Mouse (Mus musculus) embryonic facial prominence, embryonic 13.5 days (tissue): Measurements from ENCODE around the gene Pih1h3b. TPM values are rescaled to one million over a fixed set of nuclear protein-coding genes. Genes with fewer than 3 reads are reported as not detected.

Experiments used
- ATAC-seq: fragments of 200-750 bp; cut with Nextera tagmentation; 2 replicates; pipeline ENCODE4 v1.8.0; 2017; ENCODE audit warnings: low read depth; ENCODE audit not compliant: insufficient number of reproducible peaks, insufficient read depth, low FRiP score, low TSS enrichment
- H3K27ac ChIP-seq: fragments of 300-500 bp; sonication (generic); 2 replicates; pipeline ENCODE4 v1.5.1; 2015; ENCODE audit warnings: moderate library complexity, mild to moderate bottlenecking, inconsistent platforms
- H3K27me3 ChIP-seq: fragments of 300-500 bp; sonication (generic); 2 replicates; pipeline ENCODE4 v1.6.1; 2015; ENCODE audit warnings: mild to moderate bottlenecking, inconsistent platforms
- H3K36me3 ChIP-seq: fragments of 300-500 bp; sonication (generic); 2 replicates; pipeline ENCODE4 v1.6.1; 2015; ENCODE audit warnings: mild to moderate bottlenecking, inconsistent platforms
- H3K4me1 ChIP-seq: fragments of 300-500 bp; sonication (generic); 2 replicates; pipeline ENCODE4 v1.6.1; 2015; ENCODE audit warnings: inconsistent platforms
- H3K4me2 ChIP-seq: fragments of 300-500 bp; sonication (generic); 2 replicates; pipeline ENCODE4 v1.6.1; 2015; ENCODE audit warnings: moderate library complexity, mild to moderate bottlenecking, inconsistent platforms
- H3K4me3 ChIP-seq: fragments of 300-500 bp; sonication (generic); 2 replicates; pipeline ENCODE4 v1.5.1; 2015; ENCODE audit warnings: mild to moderate bottlenecking, inconsistent platforms
- H3K9ac ChIP-seq: fragments of 300-500 bp; sonication (generic); 2 replicates; pipeline ENCODE4 v1.6.1; 2015; ENCODE audit warnings: mild to moderate bottlenecking, inconsistent platforms
- H3K9me3 ChIP-seq: fragments of 300-500 bp; sonication (generic); 2 replicates; pipeline ENCODE4 v1.6.1; 2016; ENCODE audit warnings: inconsistent platforms
- WGBS: fragments of 180-500 bp; shearing (Covaris S2); methylation state at CpG from one replicate; pipeline ENCODE4 v1.1.7; 2015; ENCODE audit warnings: mixed read lengths; 5-methylcytosine and 5-hydroxymethylcytosine counted together
- polyA plus RNA-seq: library from polyadenylated mRNA; unstranded; fragments of >200 nt; fragmentation: Nextera tagmentation; extraction: Ambion mirVana; gene quantifications from 2 replicates; pipeline ENCODE4 v1.2.1, GENCODE M21; 2015

Pih1h3b gene
- not detected in 2 replicates for polyA plus RNA-seq

- H3K9ac ChIP-seq, result no peak within 1 kb of the TSS
These were observed at the start of gene Pih1h3b, which contains the start of gene Nup62cl for GRCm38 (mm10) chrX:140062135-140062975. Gene Pih1h3b (plus strand): TSS chrX:140062879. Gene Nup62cl (minus strand): TSS chrX:140062712.

GRCm38 (mm10) chrX:140060886-140061874, 1.5 kb upstream of the Pih1h3b start:
- ATAC-seq, result no peak
- Histone ChIP-seq H3K4me3 (peak overlapping the region; percentile 40), H3K9ac (no peak overlapping the region), H3K4me1 (no peaks in the 10 kb centered on the region), H3K27me3 (peaks cover 47% of the 10 kb centered on the region), H3K9me3 (peaks cover 7% of the 10 kb centered on the region), H3K27ac (no peak overlapping the region), H3K36me3 (no peaks in the 10 kb centered on the region), H3K4me2 (peak overlapping the region; percentile 56)
- WGBS, result 20% methylated on average over 83 of the region's 90 CpGs

More at GRCm38 (mm10) chrX:140062135-140062975, at the start of gene Pih1h3b, which contains the start of gene Nup62cl:
- Histone ChIP-seq H3K4me2 (peak within 1 kb of the TSS; percentile 56), H3K27ac (no peak within 1 kb of the TSS), H3K4me3 (peak within 1 kb of the TSS; percentile 40), H3K36me3 (no peaks in the 10 kb centered on the region), H3K4me1 (no peaks in the 10 kb centered on the region), H3K9me3 (peaks cover 7% of the 10 kb centered on the region), H3K27me3 (peaks cover 44% of the 10 kb centered on the region)
- WGBS, result 37% methylated on average over 64 of the region's 64 CpGs
- ATAC-seq, result peak; percentile 78

GRCm38 (mm10) chrX:140082535-140082934, 19.9 kb downstream of the Pih1h3b start:
- Histone ChIP-seq H3K4me1 (no peaks in the 10 kb centered on the region), H3K9ac (no peak overlapping the region), H3K4me2 (no peak overlapping the region), H3K9me3 (no peaks in the 10 kb centered on the region), H3K27ac (no peak overlapping the region), H3K4me3 (no peak overlapping the region), H3K36me3 (no peaks in the 10 kb centered on the region), H3K27me3 (peaks cover 11% of the 10 kb centered on the region; the same call in 1 of the 2 replicates)
- ATAC-seq, result no peak
- WGBS, result 91% methylated on average over 2 of the region's 2 CpGs

GRCm38 (mm10) chrX:140094066-140094465, 31.4 kb downstream of the Pih1h3b start:
- no peak for ATAC-seq

More at GRCm38 (mm10) chrX:140094066-140094465, 31.4 kb downstream of the Pih1h3b start:
- H3K4me2 ChIP-seq, result no peak overlapping the region
- no peaks in the 10 kb centered on the region for H3K36me3 ChIP-seq
- H3K27ac ChIP-seq, result no peak overlapping the region
- H3K4me1 ChIP-seq, result no peaks in the 10 kb centered on the region
- H3K27me3 ChIP-seq, result peaks cover 20% of the 10 kb centered on the region
- WGBS, result 83% methylated on average over 2 of the region's 2 CpGs
- H3K9ac ChIP-seq, result no peak overlapping the region
- H3K9me3 ChIP-seq, result no peaks in the 10 kb centered on the region
- no peak overlapping the region for H3K4me3 ChIP-seq

Other genes with a start within 250 kb of the Pih1h3b start
- 16.4 and 17.7 TPM in 2 replicates for gene Morc4, start 191.2 kb upstream of the Pih1h3b start, polyA plus RNA-seq
- 5.2 and 5.7 TPM in 2 replicates for gene Rbm41, start 64.3 kb upstream of the Pih1h3b start, polyA plus RNA-seq
- gene Nup62cl, start 167 bp upstream of the Pih1h3b start, polyA plus RNA-seq, result 1.3 and 1.5 TPM in 2 replicates